Mouse (Mus musculus) small intestine, adult 2 months (tissue): ENCODE data around the gene Ccdc106.

Experiments
- CTCF ChIP-seq: fragments of 200-500 bp; IDR thresholded peaks from 2 replicates; pipeline ENCODE4 v1.5.1; 2012; ENCODE audit warnings: low read depth, mild to moderate bottlenecking, control low read depth, inconsistent platforms, low read length, moderate library complexity, mixed read lengths; ENCODE audit not compliant: insufficient replicate concordance, insufficient read length; ENCODE audit errors: extremely low read depth
- POLR2A ChIP-seq: fragments of 200-500 bp; IDR thresholded peaks from 2 replicates; pipeline ENCODE4 v1.6.1; 2012; ENCODE audit warnings: low read depth, mild to moderate bottlenecking, control low read depth, inconsistent platforms, low read length, moderate library complexity

GRCm38 (mm10) chr7:5092381-5092780 is 72.0 kb downstream of the Ccdc106 start:
- TF ChIP-seq POLR2A (no peak), CTCF (no peak)
